Mouse (Mus musculus): ENCODE results near the gene Chrna10. TPM values are rescaled to one million over a fixed set of nuclear protein-coding genes. Genes with fewer than 3 reads are reported as not detected.

Chrna10 gene
- polyA plus RNA-seq, 1 experiment: not detected

DNA sequence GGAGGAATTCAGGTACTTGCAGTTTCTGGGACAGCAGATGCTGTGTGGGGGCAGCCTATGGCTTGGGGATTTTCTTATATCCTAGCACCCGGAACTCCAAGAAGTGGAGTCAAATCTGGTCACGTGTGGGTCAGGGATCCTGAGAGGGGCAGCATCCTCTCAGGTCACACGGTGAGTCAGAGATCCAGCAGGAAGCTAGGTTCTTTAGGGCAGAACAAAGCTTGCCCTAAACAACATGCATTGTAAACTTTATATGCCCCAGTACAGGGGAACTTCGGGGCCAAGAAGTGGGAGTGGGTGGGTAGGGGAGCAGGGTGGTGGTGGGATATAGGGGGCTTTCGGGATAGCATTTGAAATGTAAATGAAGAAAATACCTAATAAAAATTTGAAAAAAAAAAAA, 15.8 kb downstream of the Chrna10 start:
- TF ChIP-seq GATA1 (IDR thresholded peaks at IDR 0.05; ENCODE audit: low read length): no peak

DNA sequence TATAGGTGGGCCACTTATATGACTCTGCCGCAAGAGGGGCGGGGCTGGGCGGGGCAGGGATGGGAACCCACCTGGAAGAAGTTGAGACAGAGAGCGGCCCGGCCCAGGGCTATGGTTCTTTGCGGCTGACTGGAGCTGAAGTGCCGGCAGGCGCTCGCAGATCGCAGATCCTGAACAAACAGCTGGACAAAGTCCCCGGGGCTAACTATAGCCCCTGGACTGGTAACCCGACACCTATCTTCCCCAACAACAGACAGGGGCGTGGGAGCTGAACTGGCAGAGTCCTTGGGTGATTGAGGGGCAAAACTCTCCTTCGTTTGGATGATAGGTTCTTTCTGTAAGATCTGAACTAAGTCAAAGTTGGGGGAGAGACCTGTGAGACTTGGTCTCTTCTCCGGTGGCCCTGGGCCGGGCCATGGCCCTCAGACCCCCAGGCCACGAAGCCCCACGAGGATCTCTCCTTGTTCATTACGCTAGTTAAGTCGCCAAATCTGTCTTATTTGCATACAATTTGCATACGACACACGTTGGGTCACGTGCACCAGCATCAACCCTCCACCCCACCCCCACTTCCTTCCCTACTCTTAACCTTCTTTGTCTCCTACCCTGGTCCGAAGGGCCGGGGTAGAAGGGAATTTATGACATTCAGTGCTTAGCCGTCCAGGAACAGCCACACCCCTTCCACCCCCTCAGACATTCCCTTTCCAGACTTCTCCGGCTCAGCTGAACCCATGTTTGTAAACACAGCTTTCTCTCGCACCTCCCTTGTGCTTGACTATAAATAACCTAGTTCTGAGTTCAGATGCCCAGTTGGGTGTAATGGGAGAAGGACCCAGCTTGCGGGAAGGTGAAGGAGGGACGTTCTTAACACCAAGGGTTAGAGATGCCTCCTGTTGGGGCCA, 16.6 kb downstream of the Chrna10 start:
- TF ChIP-seq GATA1 (IDR thresholded peaks at IDR 0.05; ENCODE audit: low read length): no peak

DNA sequence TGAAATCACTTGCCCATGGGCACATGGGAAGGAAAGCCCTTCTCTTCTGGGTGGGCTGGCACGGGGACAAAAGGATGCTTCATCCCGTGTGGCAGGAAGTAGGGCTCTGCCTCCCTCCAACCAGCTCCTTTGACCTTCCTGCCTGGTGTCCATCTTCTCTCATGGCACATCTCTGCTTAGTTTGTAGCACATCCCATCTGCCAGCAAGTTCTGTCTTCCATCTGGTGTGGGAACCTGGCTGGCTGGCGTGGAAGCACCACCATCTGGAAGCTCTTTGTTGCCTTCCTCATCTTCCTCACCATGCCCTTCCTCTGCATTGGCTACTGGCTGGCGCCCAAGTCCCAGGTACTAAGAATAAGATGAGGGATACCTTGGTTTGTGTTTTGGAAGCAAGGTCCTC, 29.3 kb downstream of the Chrna10 start:
- no peak for TF ChIP-seq GATA1 (IDR thresholded peaks at IDR 0.05; ENCODE audit: low read length)

GRCm38 (mm10) chr7:102084041-102084696, 32.5 kb downstream of the Chrna10 start:
- TF ChIP-seq GATA1 (IDR thresholded peaks at IDR 0.05; ENCODE audit: low read length): no peak

DNA sequence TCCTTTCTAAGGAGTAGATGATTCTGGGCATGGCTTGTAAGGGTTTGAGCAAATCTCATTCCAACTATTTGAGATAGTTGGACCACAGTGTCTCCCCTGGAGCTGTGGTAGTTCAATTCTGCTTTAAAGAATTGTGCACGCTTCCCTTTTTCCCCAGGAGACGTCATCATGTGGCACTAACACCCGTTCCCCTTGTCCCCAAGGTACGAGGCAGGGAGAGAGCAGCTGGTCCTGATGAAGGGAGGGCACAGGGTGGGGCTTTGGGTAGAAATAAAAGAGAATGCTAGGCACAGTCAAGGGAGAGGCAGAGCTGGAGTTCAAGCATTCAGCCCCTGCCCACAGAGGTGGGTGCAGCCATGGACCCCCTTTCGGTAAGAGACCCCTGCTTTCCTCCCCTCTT, 33.8 kb downstream of the Chrna10 start, which contains the start of gene Trpc2:
Gene Trpc2, plus strand, starts transcription at position 301 of the 400 bp plus-strand sequence.
- TF ChIP-seq GATA1 (IDR thresholded peaks at IDR 0.05; ENCODE audit: low read length): no peak

- no peak for TF ChIP-seq GATA1 (IDR thresholded peaks at IDR 0.05; ENCODE audit: low read length)
Observed at GRCm38 (mm10) chr7:102081784-102082183, 34.8 kb downstream of the Chrna10 start.

DNA sequence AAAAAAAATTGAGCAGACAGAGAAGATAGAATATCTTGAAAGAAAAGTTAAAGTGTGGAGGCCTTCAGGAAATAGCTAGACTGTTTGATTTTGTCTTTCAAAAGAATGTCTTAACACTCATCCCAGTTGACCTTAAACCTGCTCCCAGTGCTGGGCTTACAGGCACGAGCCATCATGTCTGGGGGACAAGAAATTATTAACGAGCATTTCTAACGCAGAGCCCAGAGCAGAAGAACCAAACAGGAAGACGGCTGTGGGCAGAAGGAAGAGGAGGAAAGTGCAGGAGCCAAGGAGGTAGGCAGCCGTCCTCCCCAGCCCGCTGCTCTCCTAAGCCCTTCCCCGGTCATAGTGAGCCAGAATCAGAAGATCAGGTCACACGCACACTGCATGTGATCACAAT, 36.3 kb downstream of the Chrna10 start:
- no peak for TF ChIP-seq GATA1 (IDR thresholded peaks at IDR 0.05; ENCODE audit: low read length)

GRCm38 (mm10) chr7:102078517-102078916, 38.1 kb downstream of the Chrna10 start:
- no peak for TF ChIP-seq GATA1 (IDR thresholded peaks at IDR 0.05; ENCODE audit: low read length)

GRCm38 (mm10) chr7:102076714-102077296, 39.8 kb downstream of the Chrna10 start:
- no peak for TF ChIP-seq GATA1 (IDR thresholded peaks at IDR 0.05; ENCODE audit: low read length)

GRCm38 (mm10) chr7:102066363-102066762, 50.3 kb downstream of the Chrna10 start:
- no peak for TF ChIP-seq GATA1 (IDR thresholded peaks at IDR 0.05; ENCODE audit: low read length)

DNA sequence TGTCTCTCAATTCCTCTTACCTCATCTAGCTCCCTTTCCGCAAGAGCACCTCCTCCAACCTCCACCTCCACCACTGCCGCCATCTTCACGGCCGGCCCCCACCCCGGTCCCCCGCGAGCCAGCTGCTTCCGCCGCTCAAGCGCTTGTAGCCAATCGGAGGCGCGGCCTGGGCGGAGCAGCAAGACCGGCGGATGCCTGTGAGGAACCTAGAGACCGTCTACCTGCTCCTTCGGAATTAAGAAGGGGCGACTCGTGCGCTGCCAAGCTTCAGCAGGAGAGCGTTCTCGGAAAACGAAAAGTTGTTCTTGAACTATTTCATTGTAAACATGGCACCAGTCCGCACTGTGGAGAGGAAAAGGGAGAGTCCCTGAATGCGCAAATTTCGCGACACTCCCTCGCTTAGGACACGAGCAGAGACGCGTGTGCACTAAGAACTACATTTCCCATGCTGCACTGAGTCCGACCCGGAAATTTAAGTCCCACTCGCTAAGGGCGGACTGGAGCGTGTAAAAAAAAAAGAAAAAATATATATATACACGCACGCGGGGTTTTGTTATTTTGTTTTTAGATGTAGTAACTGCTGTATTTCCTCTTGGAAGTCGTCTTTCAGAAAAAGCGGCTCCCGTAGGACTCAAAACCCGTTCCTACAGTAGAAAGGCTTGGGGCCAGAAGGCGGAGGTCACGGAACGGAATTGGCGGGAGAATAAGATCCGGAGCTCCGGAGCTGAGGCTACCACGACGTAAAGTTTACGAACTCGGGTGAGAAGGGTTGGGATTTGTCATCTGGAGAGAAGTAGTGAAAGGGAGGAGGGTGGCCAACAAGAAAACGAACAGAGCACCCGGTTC, 51.4 kb downstream of the Chrna10 start, which contains the start of the genes Rnf121, Xndc1 and Xntrpc:
Gene Rnf121, minus strand, starts transcription at position 424 of the 846 bp plus-strand sequence.
Gene Xndc1, plus strand, starts transcription at position 466 of the 846 bp plus-strand sequence.
Gene Xntrpc, plus strand, starts transcription at position 668 of the 846 bp plus-strand sequence.
- TF ChIP-seq GATA1 (IDR thresholded peaks at IDR 0.05; ENCODE audit: low read length): no peak

DNA sequence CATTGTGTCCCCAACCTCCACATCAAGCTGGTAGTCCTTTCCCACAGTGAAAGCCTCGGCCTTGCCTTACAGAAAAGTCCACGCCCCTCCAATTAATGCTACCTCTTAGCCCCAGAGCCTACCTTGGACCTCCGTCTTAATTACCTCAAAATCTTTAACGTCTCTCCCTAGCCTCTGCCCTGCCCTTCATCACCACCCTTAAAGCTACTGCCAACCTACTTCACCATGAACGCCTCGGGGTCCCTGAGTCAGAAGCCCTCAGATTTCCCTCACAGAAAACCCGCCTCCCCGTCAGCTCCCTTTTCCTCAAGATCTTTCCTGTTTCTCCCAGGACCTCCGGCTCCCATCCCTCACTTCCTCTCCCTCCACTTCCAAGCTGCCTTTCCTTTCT, 52.0 kb downstream of the Chrna10 start:
- TF ChIP-seq GATA1 (IDR thresholded peaks at IDR 0.05; ENCODE audit: low read length): no peak

- TF ChIP-seq GATA1 (IDR thresholded peaks at IDR 0.05; ENCODE audit: low read length): peak; percentile 72
Observed at GRCm38 (mm10) chr7:102063891-102064290, 52.7 kb downstream of the Chrna10 start.

DNA sequence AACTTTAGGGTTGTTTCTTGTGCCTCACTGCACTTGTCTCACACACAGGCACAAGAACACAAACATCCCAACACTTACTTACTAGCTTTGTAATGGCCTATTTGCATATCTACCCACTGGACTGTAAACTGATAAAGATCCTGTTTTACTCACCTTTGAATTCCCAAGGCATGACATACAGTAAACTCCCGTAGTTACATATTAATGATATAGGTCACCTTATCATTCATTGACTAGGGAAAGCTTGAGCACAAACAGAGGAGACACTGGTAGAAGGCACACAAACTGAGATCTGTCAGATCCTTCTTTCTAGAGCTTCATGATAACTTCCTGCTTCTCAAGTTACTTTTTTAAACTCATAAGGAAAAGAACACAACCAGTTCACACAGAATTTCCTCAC, 54.4 kb downstream of the Chrna10 start:
- no peak for TF ChIP-seq GATA1 (IDR thresholded peaks at IDR 0.05; ENCODE audit: low read length)

DNA sequence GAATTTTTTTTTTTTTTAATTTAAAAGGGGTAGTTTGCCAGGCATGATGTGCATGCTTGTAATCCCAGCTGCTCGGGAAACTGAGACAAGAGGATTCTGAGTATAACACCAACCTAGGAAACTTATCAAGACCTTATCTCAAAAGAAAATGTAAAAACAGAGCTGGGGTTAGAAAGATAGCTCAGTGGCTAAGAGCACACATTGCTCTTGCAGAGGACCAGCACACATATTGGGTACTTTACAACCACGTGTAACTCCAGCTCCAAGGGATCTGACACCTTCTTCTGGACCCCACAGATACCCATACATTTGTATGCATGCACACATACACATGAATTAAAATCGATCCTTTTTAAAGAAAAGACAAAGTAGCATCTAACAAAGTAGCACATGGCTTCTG, 55.3 kb downstream of the Chrna10 start:
- no peak for TF ChIP-seq GATA1 (IDR thresholded peaks at IDR 0.05; ENCODE audit: low read length)

Other genes with a start within 250 kb of the Chrna10 start
- not detected in 2 replicates for gene Folr1, start 246.0 kb downstream of the Chrna10 start, polyA plus RNA-seq (2012)
- 141 and 146 TPM in 2 replicates for gene Lamtor1, start 210.9 kb downstream of the Chrna10 start, polyA plus RNA-seq (2012)
- gene Tomt, start 210.5 kb downstream of the Chrna10 start, polyA plus RNA-seq (2012): not detected in 2 replicates
- 0.21 and 0.38 TPM in 2 replicates for gene Lrrc51, start 182.9 kb downstream of the Chrna10 start, polyA plus RNA-seq (2012)
- 110 and 127 TPM in 2 replicates for gene Numa1, start 182.7 kb downstream of the Chrna10 start, polyA plus RNA-seq (2012)
- gene Il18bp, start 98.1 kb downstream of the Chrna10 start, polyA plus RNA-seq (2012): 0.93 and 1.7 TPM in 2 replicates
- gene Rnf121, start 51.4 kb downstream of the Chrna10 start, polyA plus RNA-seq (2012): 2.2 and 3.5 TPM in 2 replicates
- gene Xndc1, start 51.3 kb downstream of the Chrna10 start, polyA plus RNA-seq (2012): 26.7 and 29.3 TPM in 2 replicates
- gene Xntrpc, start 51.1 kb downstream of the Chrna10 start, polyA plus RNA-seq (2012): 0.16 and 0.18 TPM in 2 replicates
- gene Trpc2, start 33.7 kb downstream of the Chrna10 start, polyA plus RNA-seq (2012): not detected in 2 replicates
- gene Art1, start 15.1 kb downstream of the Chrna10 start, polyA plus RNA-seq (2012): not detected in 2 replicates
- 0.14 TPM in 1 of 2 replicates, not detected in the other for gene Art5, start 7.3 kb downstream of the Chrna10 start, polyA plus RNA-seq (2012)
- 8.8 and 11.1 TPM in 2 replicates for gene Nup98, start 93.3 kb upstream of the Chrna10 start, polyA plus RNA-seq (2012)
- gene Pgap2, start 93.4 kb upstream of the Chrna10 start, polyA plus RNA-seq (2012): 15.1 and 18.9 TPM in 2 replicates
- 178 and 323 TPM in 2 replicates for gene Rhog, start 139.2 kb upstream of the Chrna10 start, polyA plus RNA-seq (2012)
- gene Stim1, start 151.0 kb upstream of the Chrna10 start, polyA plus RNA-seq (2012): 16.1 and 42.3 TPM in 2 replicates